Mouse (Mus musculus): ENCODE results near the gene Cdc42bpg. TPM values are rescaled to one million over a fixed set of nuclear protein-coding genes. Genes with fewer than 3 reads are reported as not detected.

Cdc42bpg gene
- polyA plus RNA-seq, 1 experiment from 2014 or later = 0.33 TPM

- no peaks in the 10 kb centered on the region for H3K9me3 ChIP-seq (replicated peaks)
- H3K4me2 ChIP-seq = no peak overlapping the region
- no peak overlapping the region for H3K4me3 ChIP-seq (replicated peaks)
- ATAC-seq (ENCODE audit: low FRiP score) = no peak
- H3K27me3 ChIP-seq (replicated peaks) = no peaks in the 10 kb centered on the region
- 93% methylated on average over 8 of the region's 8 CpGs for WGBS
- H3K9ac ChIP-seq (replicated peaks) = no peak overlapping the region
- H3K4me1 ChIP-seq = no peaks in the 10 kb centered on the region
- H3K27ac ChIP-seq (replicated peaks) = no peak overlapping the region
- peaks cover 28% of the 10 kb centered on the region; the same call in 1 of the 2 replicates for H3K36me3 ChIP-seq
These were observed 7.5 kb downstream of the Cdc42bpg start for GRCm38 (mm10) chr19:6313796-6314195.

- 85% methylated on average over 8 of the region's 8 CpGs for WGBS
- peaks cover 28% of the 10 kb centered on the region; the same call in 1 of the 2 replicates for H3K36me3 ChIP-seq
- H3K4me1 ChIP-seq = no peaks in the 10 kb centered on the region
- H3K27ac ChIP-seq (replicated peaks) = no peak overlapping the region
- ATAC-seq (ENCODE audit: low FRiP score) = no peak
- no peak overlapping the region for H3K4me3 ChIP-seq (replicated peaks)
- no peak overlapping the region for H3K9ac ChIP-seq (replicated peaks)
- H3K27me3 ChIP-seq (replicated peaks) = no peaks in the 10 kb centered on the region
- no peaks in the 10 kb centered on the region for H3K9me3 ChIP-seq (replicated peaks)
- H3K4me2 ChIP-seq = no peak overlapping the region
These were observed 8.3 kb downstream of the Cdc42bpg start for GRCm38 (mm10) chr19:6314513-6314912.

DNA sequence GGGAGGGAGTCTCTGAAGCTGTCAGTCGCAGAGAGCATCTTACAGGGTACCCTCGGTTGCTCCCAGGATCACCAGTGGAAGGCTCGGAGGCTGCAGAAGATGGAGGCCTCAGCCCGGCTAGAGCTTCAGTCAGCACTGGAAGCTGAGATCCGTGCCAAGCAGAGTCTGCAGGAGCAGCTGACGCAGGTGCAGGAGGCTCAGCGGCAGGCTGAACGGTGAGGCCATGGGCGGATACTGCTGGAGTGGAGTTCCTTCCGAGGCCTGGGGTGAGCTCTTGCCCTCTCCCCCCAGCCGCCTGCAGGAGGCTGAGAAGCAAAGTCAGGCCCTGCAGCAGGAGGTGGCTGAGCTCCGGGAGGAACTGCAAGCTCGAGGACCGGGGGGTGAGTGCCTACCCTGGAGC, 9.3 kb downstream of the Cdc42bpg start:
- Histone ChIP-seq H3K9ac (replicated peaks) (no peak overlapping the region), H3K4me1 (no peaks in the 10 kb centered on the region), H3K9me3 (replicated peaks) (no peaks in the 10 kb centered on the region), H3K4me2 (no peak overlapping the region), H3K27ac (replicated peaks) (no peak overlapping the region), H3K4me3 (replicated peaks) (no peak overlapping the region), H3K27me3 (replicated peaks) (no peaks in the 10 kb centered on the region), H3K36me3 (peaks cover 26% of the 10 kb centered on the region; the same call in 1 of the 2 replicates)
- no peak for ATAC-seq (ENCODE audit: low FRiP score)
- WGBS = 78% methylated on average over 14 of the region's 14 CpGs

DNA sequence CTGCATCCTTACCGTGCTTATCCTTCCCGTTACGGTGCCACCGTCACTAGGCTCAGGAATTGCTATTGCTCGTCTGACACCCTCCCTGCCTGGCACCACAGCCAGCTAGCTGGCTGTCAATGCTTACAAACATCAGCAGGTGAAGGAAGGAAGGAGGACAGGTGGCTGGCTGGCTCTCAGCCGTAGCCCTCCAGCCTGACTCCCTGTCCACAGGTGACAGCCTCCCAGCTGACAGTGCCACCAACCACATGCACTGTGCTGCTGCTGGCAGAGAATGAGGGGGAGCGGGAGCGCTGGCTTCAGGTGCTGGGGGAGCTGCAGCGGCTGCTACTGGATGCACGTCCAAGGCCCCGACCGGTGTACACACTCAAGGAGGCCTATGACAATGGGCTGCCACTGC, 11.9 kb downstream of the Cdc42bpg start:
- WGBS = 89% methylated on average over 12 of the region's 12 CpGs
- peaks cover 23% of the 10 kb centered on the region; the same call in 1 of the 2 replicates for H3K36me3 ChIP-seq
- no peak overlapping the region for H3K27ac ChIP-seq (replicated peaks)
- no peaks in the 10 kb centered on the region for H3K4me1 ChIP-seq
- no peaks in the 10 kb centered on the region for H3K27me3 ChIP-seq (replicated peaks)
- H3K4me3 ChIP-seq (replicated peaks) = no peak overlapping the region
- no peak overlapping the region for H3K9ac ChIP-seq (replicated peaks)
- no peak overlapping the region for H3K4me2 ChIP-seq
- no peaks in the 10 kb centered on the region for H3K9me3 ChIP-seq (replicated peaks)
- no peak for ATAC-seq (ENCODE audit: low FRiP score)

GRCm38 (mm10) chr19:6321358-6321757, 15.1 kb downstream of the Cdc42bpg start:
- 88% methylated on average over 8 of the region's 8 CpGs for WGBS
- Histone ChIP-seq H3K9ac (replicated peaks) (no peak overlapping the region), H3K9me3 (replicated peaks) (no peaks in the 10 kb centered on the region), H3K4me3 (replicated peaks) (no peak overlapping the region), H3K4me1 (no peaks in the 10 kb centered on the region), H3K27ac (replicated peaks) (no peak overlapping the region), H3K4me2 (no peak overlapping the region), H3K36me3 (peaks cover 10% of the 10 kb centered on the region; the same call in 1 of the 2 replicates), H3K27me3 (replicated peaks) (no peaks in the 10 kb centered on the region)
- no peak for ATAC-seq (ENCODE audit: low FRiP score)

DNA sequence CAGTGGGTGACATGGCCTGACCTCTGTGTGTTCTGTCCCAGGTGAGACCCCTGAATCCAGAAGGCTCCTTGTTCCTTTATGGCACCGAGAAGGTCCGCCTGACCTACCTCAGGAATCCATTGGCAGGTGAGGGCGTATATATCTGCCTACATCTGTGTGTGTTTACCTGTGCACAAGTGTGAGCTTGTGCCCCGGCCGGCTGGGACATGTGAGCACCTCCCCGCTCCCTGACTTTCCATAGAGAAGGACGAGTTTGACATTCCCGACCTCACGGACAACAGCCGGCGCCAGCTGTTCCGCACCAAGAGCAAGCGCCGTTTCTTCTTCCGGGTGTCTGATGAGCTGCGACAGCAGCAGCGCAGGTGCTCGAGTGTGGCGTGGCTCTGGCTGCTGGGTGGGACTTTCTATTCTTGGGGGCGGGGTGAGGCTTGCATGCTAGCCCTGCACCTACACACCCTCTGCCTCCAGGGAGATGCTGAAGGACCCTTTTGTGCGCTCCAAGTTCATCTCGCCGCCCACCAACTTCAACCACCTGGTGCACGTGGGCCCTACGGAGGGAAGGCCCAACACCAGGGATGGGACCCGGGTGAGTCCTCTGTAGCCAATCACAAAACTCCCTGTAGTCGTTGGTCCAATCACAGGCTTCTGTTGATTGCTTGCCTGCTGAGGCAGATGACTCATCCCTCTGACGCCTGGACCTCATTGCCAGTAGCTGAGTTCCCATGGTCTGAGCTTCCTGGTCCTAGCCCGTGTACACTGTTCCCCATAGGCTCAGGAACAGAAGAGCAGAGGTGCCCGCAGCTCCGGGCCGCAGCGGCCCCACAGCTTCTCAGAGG, 15.7 kb downstream of the Cdc42bpg start:
- no peak for ATAC-seq (ENCODE audit: low FRiP score)
- H3K9ac ChIP-seq (replicated peaks) = no peak overlapping the region
- H3K4me2 ChIP-seq = no peak overlapping the region
- H3K9me3 ChIP-seq (replicated peaks) = no peaks in the 10 kb centered on the region
- no peaks in the 10 kb centered on the region for H3K27me3 ChIP-seq (replicated peaks)
- no peak overlapping the region for H3K27ac ChIP-seq (replicated peaks)
- 90% methylated on average over 33 of the region's 33 CpGs for WGBS
- peaks cover 10% of the 10 kb centered on the region; the same call in 1 of the 2 replicates for H3K36me3 ChIP-seq
- H3K4me3 ChIP-seq (replicated peaks) = no peak overlapping the region
- no peaks in the 10 kb centered on the region for H3K4me1 ChIP-seq

DNA sequence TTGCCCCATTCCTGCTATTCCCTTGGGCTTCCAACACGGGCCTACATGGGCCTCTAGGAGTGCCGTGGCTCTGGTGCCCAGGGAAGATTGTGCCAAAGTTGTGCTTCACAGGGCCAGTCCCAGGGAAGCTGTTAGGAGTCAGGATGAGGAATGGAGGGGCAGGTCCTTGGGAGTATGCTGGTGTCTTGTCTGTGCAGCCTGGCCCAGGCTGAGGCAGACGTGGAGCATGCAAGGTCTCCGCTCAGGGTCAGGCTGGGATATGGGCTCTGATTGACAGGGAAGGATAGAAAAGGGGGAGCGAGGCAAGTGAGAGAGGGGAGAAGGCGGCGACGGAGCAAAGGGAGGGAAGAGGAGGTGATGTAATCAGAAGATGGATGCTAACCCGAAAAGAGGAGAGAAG, 18.5 kb downstream of the Cdc42bpg start:
- no peaks in the 10 kb centered on the region for H3K4me1 ChIP-seq
- no peak overlapping the region for H3K9ac ChIP-seq (replicated peaks)
- H3K4me2 ChIP-seq = no peak overlapping the region
- ATAC-seq (ENCODE audit: low FRiP score) = no peak
- no peaks in the 10 kb centered on the region for H3K36me3 ChIP-seq
- H3K9me3 ChIP-seq (replicated peaks) = no peaks in the 10 kb centered on the region
- 90% methylated on average over 9 of the region's 9 CpGs for WGBS
- no peak overlapping the region for H3K4me3 ChIP-seq (replicated peaks)
- H3K27ac ChIP-seq (replicated peaks) = no peak overlapping the region
- no peaks in the 10 kb centered on the region for H3K27me3 ChIP-seq (replicated peaks)

DNA sequence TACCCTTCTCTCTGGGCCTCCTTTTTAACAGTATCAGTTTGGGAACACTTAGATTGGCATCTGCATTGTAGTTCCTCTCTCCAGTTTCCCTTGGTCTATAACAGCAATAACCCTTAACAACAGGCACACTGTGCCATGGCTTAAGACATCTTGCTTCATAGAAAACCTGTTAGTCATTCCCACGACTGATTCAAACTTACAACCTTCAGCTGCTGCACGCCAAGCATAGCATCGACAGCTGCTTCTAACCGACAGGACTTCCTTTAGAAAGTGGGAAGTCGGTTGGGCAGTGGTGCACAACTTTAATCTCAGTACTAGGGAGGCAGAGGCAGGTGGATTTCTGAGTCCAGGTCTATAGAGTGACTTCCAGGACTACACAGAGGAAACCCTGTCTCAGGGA, 24.9 kb downstream of the Cdc42bpg start:
- Histone ChIP-seq H3K4me2 (no peak overlapping the region), H3K27me3 (replicated peaks) (no peaks in the 10 kb centered on the region), H3K9me3 (replicated peaks) (no peaks in the 10 kb centered on the region), H3K9ac (replicated peaks) (no peak overlapping the region), H3K4me1 (peaks cover 16% of the 10 kb centered on the region), H3K36me3 (no peaks in the 10 kb centered on the region), H3K4me3 (replicated peaks) (no peak overlapping the region), H3K27ac (replicated peaks) (no peak overlapping the region)
- no peak for ATAC-seq (ENCODE audit: low FRiP score)
- WGBS = 67% methylated on average over 5 of the region's 5 CpGs

- H3K9ac ChIP-seq (replicated peaks) = no peak overlapping the region
- H3K36me3 ChIP-seq = peaks cover under 1% of the 10 kb centered on the region; the same call in 1 of the 2 replicates
- H3K9me3 ChIP-seq (replicated peaks) = no peaks in the 10 kb centered on the region
- no peaks in the 10 kb centered on the region for H3K27me3 ChIP-seq (replicated peaks)
- no peak overlapping the region for H3K4me3 ChIP-seq (replicated peaks)
- H3K27ac ChIP-seq (replicated peaks) = no peak overlapping the region
- peak overlapping the region; percentile 44 for H3K4me2 ChIP-seq
- ATAC-seq (ENCODE audit: low FRiP score) = no peak
- WGBS = 20% methylated on average over 13 of the region's 13 CpGs
- peaks cover 24% of the 10 kb centered on the region for H3K4me1 ChIP-seq
These were observed 25.7 kb downstream of the Cdc42bpg start for GRCm38 (mm10) chr19:6331719-6332516.

GRCm38 (mm10) chr19:6333761-6334595, 27.7 kb downstream of the Cdc42bpg start:
- H3K27me3 ChIP-seq (replicated peaks) = no peaks in the 10 kb centered on the region
- H3K9ac ChIP-seq (replicated peaks) = no peak overlapping the region; the same call in 1 of the 2 replicates
- H3K4me2 ChIP-seq = peak overlapping the region; percentile 88
- ATAC-seq (ENCODE audit: low FRiP score) = 0 out of 2 replicates have a peak, but pooled peaks have one; percentile 2
- 72% methylated on average over 9 of the region's 9 CpGs for WGBS
- no peaks in the 10 kb centered on the region for H3K9me3 ChIP-seq (replicated peaks)
- H3K27ac ChIP-seq (replicated peaks) = peak overlapping the region; percentile 85
- peak overlapping the region; percentile 87 for H3K4me3 ChIP-seq (replicated peaks)
- peaks cover 34% of the 10 kb centered on the region for H3K4me1 ChIP-seq
- peaks cover 21% of the 10 kb centered on the region for H3K36me3 ChIP-seq
